Mouse (Mus musculus) stomach, postnatal 0 days (tissue): ENCODE measurements around the gene Fam198b.

Source experiments
- CTCF ChIP-seq: IDR thresholded peaks from 2 replicates; pipeline ENCODE4 v1.5.1; 2016; ENCODE audit warnings: antibody characterized with exemption, low read depth, mild to moderate bottlenecking, moderate library complexity
- EP300 ChIP-seq: optimal IDR thresholded peaks from 2 replicates; pipeline ENCODE3; 2016; ENCODE audit warnings: antibody characterized with exemption

DNA sequence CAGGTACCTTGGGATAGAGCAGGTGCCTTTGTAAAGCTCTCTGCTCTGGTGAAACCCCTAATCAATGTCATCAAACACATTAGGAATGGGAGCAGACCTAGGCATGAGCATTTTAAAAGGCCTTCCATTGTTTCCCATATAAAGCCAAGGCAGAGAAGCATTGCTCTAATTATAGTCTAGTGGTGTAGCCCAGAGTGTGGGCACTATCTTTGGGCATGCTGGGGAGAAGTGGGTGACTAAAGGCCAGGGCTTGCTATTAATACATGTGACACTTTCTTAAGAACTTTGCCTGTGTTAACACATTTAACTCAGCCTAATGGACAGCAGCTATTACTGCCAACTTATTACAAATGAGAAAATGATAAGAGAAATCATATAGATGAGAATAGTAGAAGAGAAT lies 106.1 kb downstream of the Fam198b start:
- TF ChIP-seq CTCF (no peak), EP300 (no peak)
